Mouse (Mus musculus) Patski (cell line): Measurements from ENCODE around the gene Mafb. TPM values are rescaled to one million over a fixed set of nuclear protein-coding genes. Genes with fewer than 3 reads are reported as not detected.

ENCODE experiments used
- ATAC-seq: fragments of 100-300 bp; one replicate; pipeline ENCODE4 v1.8.0; 2021
- CTCF ChIA-PET: fragments of 350-600 bp; sonication (Branson Sonifier 250); formaldehyde crosslinking; loops from one replicate; lab custom pipeline; 2022; ENCODE audit warnings: inconsistent platforms; lab: Charles Lee
- POLR2A ChIA-PET: fragments of 350-600 bp; sonication (Branson Sonifier 250); formaldehyde crosslinking; loops from one replicate; lab custom pipeline; 2022; ENCODE audit warnings: antibody characterized with exemption, inconsistent platforms; lab: Charles Lee
- DNase-seq: peaks from one replicate; pipeline ENCODE4 v3.0.0-alpha.2; 2011; ENCODE audit warnings: low read depth, low spot score
- H3K27me3 ChIP-seq: fragments of 371-371 bp; one replicate; pipeline ENCODE4 v1.5.1; 2021
- CTCF ChIP-seq: fragments of 100-300 bp; IDR thresholded peaks from one replicate; pipeline ENCODE4 v1.5.1; 2021
- in situ Hi-C: fragments of 300-500 bp; cut with MboI; formaldehyde crosslinking; loops from 3 replicates; pipeline ENCODE4 v1.11.1; 2018; ENCODE audit warnings: low pct_unique_long_range_greater_than_20kb, mixed read lengths
- polyA plus RNA-seq: library from polyadenylated mRNA; unstranded; gene quantifications from one replicate; pipeline ENCODE4 v1.2.3, GENCODE M21; 2021

The Mafb gene
- 11.8 TPM for polyA plus RNA-seq

- ChIA-PET CTCF (interaction anchor here (1.0 to 2.3 kb wide), 5 partner anchors 142 to 304 kb away, joined by 3 to 11 read pairs (median 7); no protein-coding TSS in a partner anchor), POLR2A (interaction anchor here (0.9 to 1.2 kb wide), 3 partner anchors 142 to 218 kb away, joined by 3 to 4 read pairs (median 4); no protein-coding TSS in a partner anchor)
- in situ Hi-C loops = loop anchor here (5.0 to 25.0 kb wide), 4 partner anchors 142 to 730 kb away; no protein-coding TSS in a partner anchor
- peaks cover 35% of the 10 kb centered on the region for H3K27me3 ChIP-seq
- ATAC-seq (peak; percentile 86), DNase-seq (peak; percentile 51)
- TF ChIP-seq CTCF = no peak
Measured at GRCm38 (mm10) chr2:160366980-160367338, at the start of gene Mafb. Mafb (minus strand) TSS chr2:160367065.

GRCm38 (mm10) chr2:160415161-160415560, 48.3 kb upstream of the Mafb start:
- ChIA-PET POLR2A (no interaction called here), CTCF (interaction anchor here (2.0 kb wide), 1 partner anchor 164 kb away, joined by 10 read pairs; no protein-coding TSS in a partner anchor)
- in situ Hi-C loops = loop anchor here (10.0 kb wide), 1 partner anchor 160 kb away; no protein-coding TSS in a partner anchor
- H3K27me3 ChIP-seq = peaks cover 17% of the 10 kb centered on the region
- DNase-seq = no peak
- ATAC-seq = no peak
- TF ChIP-seq CTCF = no peak

- ATAC-seq = no peak
- no peak for DNase-seq
- in situ Hi-C loops = loop anchor here (10.0 kb wide), 1 partner anchor 160 kb away; no protein-coding TSS in a partner anchor
- H3K27me3 ChIP-seq = peaks cover 18% of the 10 kb centered on the region
- ChIA-PET POLR2A (no interaction called here), CTCF (interaction anchor here (2.0 kb wide), 1 partner anchor 164 kb away, joined by 10 read pairs; no protein-coding TSS in a partner anchor)
- TF ChIP-seq CTCF = no peak
Measured at GRCm38 (mm10) chr2:160414736-160415135, 47.9 kb upstream of the Mafb start.

- POLR2A ChIA-PET = no interaction called here
- CTCF ChIA-PET = interaction anchor here (2.0 kb wide), 1 partner anchor 165 kb away, joined by 10 read pairs; no protein-coding TSS in a partner anchor
- DNase-seq = no peak
Measured at GRCm38 (mm10) chr2:160413982-160414381, 47.1 kb upstream of the Mafb start.

GRCm38 (mm10) chr2:160413055-160413454, 46.2 kb upstream of the Mafb start:
- TF ChIP-seq CTCF = no peak
- POLR2A ChIA-PET = no interaction called here
- H3K27me3 ChIP-seq = peaks cover 18% of the 10 kb centered on the region
- CTCF ChIA-PET = no interaction called here
- DNase-seq (no peak), ATAC-seq (no peak)
- in situ Hi-C loops = loop anchor here (10.0 kb wide), 1 partner anchor 162 kb away; no protein-coding TSS in a partner anchor

More at GRCm38 (mm10) chr2:160413982-160414381, 47.1 kb upstream of the Mafb start:
- in situ Hi-C loops = loop anchor here (10.0 kb wide), 1 partner anchor 161 kb away; no protein-coding TSS in a partner anchor
- H3K27me3 ChIP-seq = peaks cover 18% of the 10 kb centered on the region
- no peak for ATAC-seq
- TF ChIP-seq CTCF = peak; percentile 44

- peaks cover 18% of the 10 kb centered on the region for H3K27me3 ChIP-seq
- CTCF ChIA-PET = no interaction called here
- POLR2A ChIA-PET = no interaction called here
- no peak for ATAC-seq
- no peak for DNase-seq
- in situ Hi-C loops = loop anchor here (10.0 kb wide), 1 partner anchor 163 kb away; no protein-coding TSS in a partner anchor
- TF ChIP-seq CTCF = no peak
Measured at GRCm38 (mm10) chr2:160411431-160411830, 44.6 kb upstream of the Mafb start.

- ChIA-PET CTCF (interaction anchor here (1.1 to 1.4 kb wide), 3 partner anchors 9 to 171 kb away, joined by 3 to 8 read pairs (median 6); no protein-coding TSS in a partner anchor), POLR2A (no interaction called here)
- ATAC-seq = no peak
- no peak for DNase-seq
- in situ Hi-C loops = no loop called here
- no peak for TF ChIP-seq CTCF
- H3K27me3 ChIP-seq = peaks cover 20% of the 10 kb centered on the region
Measured at GRCm38 (mm10) chr2:160407720-160408119, 40.9 kb upstream of the Mafb start.

- no peak for ATAC-seq
- in situ Hi-C loops = loop anchor here (25.0 kb wide), 2 partner anchors 1335 to 1485 kb away; no protein-coding TSS in a partner anchor
- CTCF ChIA-PET = interaction anchor here (0.7 kb wide), 1 partner anchor 23 kb away, joined by 3 read pairs; no protein-coding TSS in a partner anchor
Measured at GRCm38 (mm10) chr2:160397747-160398146, 30.9 kb upstream of the Mafb start.

GRCm38 (mm10) chr2:160394735-160395134, 27.9 kb upstream of the Mafb start:
- TF ChIP-seq CTCF = no peak
- POLR2A ChIA-PET = no interaction called here

More at GRCm38 (mm10) chr2:160397747-160398146, 30.9 kb upstream of the Mafb start:
- no peak for DNase-seq
- peaks cover 16% of the 10 kb centered on the region for H3K27me3 ChIP-seq
- POLR2A ChIA-PET = interaction anchor here (0.6 kb wide), 1 partner anchor 1445 kb away, joined by 5 read pairs; no protein-coding TSS in a partner anchor
- TF ChIP-seq CTCF = no peak

GRCm38 (mm10) chr2:160392648-160393047, 25.8 kb upstream of the Mafb start:
- ChIA-PET POLR2A (no interaction called here), CTCF (interaction anchor here (1.1 kb wide), 1 partner anchor 25 kb away, joined by 3 read pairs; no protein-coding TSS in a partner anchor)
- peaks cover 23% of the 10 kb centered on the region for H3K27me3 ChIP-seq
- DNase-seq (no peak), ATAC-seq (no peak)
- no peak for TF ChIP-seq CTCF
- in situ Hi-C loops = loop anchor here (25.0 kb wide), 2 partner anchors 1330 to 1480 kb away; no protein-coding TSS in a partner anchor

More at GRCm38 (mm10) chr2:160394735-160395134, 27.9 kb upstream of the Mafb start:
- peaks cover 25% of the 10 kb centered on the region for H3K27me3 ChIP-seq
- CTCF ChIA-PET = no interaction called here
- no peak for DNase-seq
- no peak for ATAC-seq
- in situ Hi-C loops = loop anchor here (25.0 kb wide), 2 partner anchors 1332 to 1482 kb away; no protein-coding TSS in a partner anchor
